Mouse (Mus musculus) testis, adult 2 months (tissue): ENCODE results near the gene Cabp1. TPM values are rescaled to one million over a fixed set of nuclear protein-coding genes. Genes with fewer than 3 reads are reported as not detected.

Experiments used
- H3K27ac ChIP-seq: fragments of 200-500 bp; 2 replicates; pipeline ENCODE4 v1.5.1; 2012; ENCODE audit warnings: low read depth, low read length; ENCODE audit not compliant: control insufficient read depth, insufficient read depth
- H3K27me3 ChIP-seq: fragments of 200-500 bp; 2 replicates; pipeline ENCODE4 v1.6.1; 2012; ENCODE audit warnings: mild to moderate bottlenecking, low read length, moderate library complexity; ENCODE audit not compliant: control insufficient read depth, insufficient read depth
- H3K36me3 ChIP-seq: fragments of 200-500 bp; 2 replicates; pipeline ENCODE4 v1.6.1; 2012; ENCODE audit warnings: mild to moderate bottlenecking, low read length; ENCODE audit not compliant: control insufficient read depth, insufficient read depth
- H3K4me1 ChIP-seq: fragments of 200-500 bp; 2 replicates; pipeline ENCODE4 v1.6.1; 2012; ENCODE audit warnings: low read length; ENCODE audit not compliant: control insufficient read depth, insufficient read depth
- H3K4me3 ChIP-seq: fragments of 200-500 bp; 2 replicates; pipeline ENCODE4 v1.5.1; 2012; ENCODE audit warnings: low read depth, mild to moderate bottlenecking, low read length, moderate library complexity, mixed read lengths; ENCODE audit not compliant: control insufficient read depth
- CTCF ChIP-seq: fragments of 200-500 bp; IDR thresholded peaks from 2 replicates; pipeline ENCODE4 v1.5.1; 2012; ENCODE audit warnings: low read depth, mild to moderate bottlenecking, inconsistent platforms, low read length, moderate library complexity; ENCODE audit not compliant: control insufficient read depth, insufficient read depth, insufficient replicate concordance
- POLR2A ChIP-seq: fragments of 200-500 bp; IDR thresholded peaks from 2 replicates; pipeline ENCODE4 v1.6.1; 2012; ENCODE audit warnings: low read depth, mild to moderate bottlenecking, inconsistent platforms, low read length, moderate library complexity; ENCODE audit not compliant: control insufficient read depth
- polyA plus RNA-seq: library from polyadenylated mRNA; depleted of rRNA; stranded (reverse); fragments of >200 nt; gene quantifications from 2 replicates; pipeline ENCODE4 v1.2.3, GENCODE M21; 2012

The Cabp1 gene
- polyA plus RNA-seq, 1 experiment = 9.1 TPM

DNA sequence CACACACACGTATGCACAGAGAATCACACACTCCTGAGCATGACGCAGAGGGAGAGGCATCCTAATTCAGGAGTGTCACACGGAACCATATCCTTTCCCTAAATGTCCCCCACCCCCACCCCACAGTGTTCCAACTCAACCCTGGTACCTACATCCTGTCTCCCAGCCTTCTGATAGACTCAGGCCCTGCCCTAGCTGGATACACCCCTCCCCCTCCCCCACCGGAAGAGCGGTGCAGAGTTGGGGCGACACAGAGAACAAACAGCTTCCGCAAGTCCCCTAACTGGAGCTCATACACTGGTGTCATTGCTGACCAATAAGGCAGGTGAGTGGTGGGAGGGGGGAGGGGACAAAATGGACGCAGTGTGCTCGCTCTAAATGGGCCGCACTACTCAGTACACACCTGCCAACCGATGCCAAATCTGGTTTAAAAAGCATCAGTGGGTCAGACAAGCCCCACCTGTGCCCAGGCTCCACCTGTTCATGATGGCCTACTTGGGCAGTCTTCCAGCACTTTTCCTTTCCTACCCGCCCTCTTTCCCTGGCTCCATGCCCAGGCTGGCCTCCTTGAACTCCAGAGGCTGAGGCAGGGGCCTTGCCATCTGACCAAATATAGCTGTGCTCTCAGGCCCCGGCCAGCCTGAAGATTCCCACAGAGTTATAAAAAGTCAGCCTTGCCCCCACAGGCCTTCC is 12.8 kb downstream of the Cabp1 start:
- H3K36me3 ChIP-seq = no peaks in the 10 kb centered on the region
- no peak overlapping the region for H3K27ac ChIP-seq
- H3K4me1 ChIP-seq = peaks cover 42% of the 10 kb centered on the region
- TF ChIP-seq CTCF (no peak), POLR2A (no peak)
- H3K27me3 ChIP-seq = no peaks in the 10 kb centered on the region
- no peak overlapping the region for H3K4me3 ChIP-seq

DNA sequence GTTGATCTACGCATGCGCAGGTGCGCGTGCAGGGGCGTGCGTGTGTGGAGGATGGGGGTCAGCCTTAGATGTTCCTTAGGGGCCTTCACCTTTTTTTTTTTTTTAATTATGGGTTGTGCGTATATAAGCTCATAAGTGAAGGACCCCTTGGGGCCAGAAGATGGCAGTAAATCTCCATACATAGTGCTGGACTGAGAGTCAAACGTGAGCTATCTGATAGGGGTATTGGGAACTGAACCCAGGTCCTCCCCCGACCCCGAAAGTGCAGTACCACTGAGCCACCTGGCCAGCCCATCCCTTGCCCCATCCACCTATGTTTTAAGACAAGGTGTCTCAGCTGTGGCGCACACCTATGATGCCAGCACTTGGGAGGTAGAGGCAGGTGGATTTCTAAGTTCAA is 14.6 kb downstream of the Cabp1 start:
- Histone ChIP-seq H3K27ac (no peak overlapping the region), H3K27me3 (no peaks in the 10 kb centered on the region), H3K4me3 (no peak overlapping the region), H3K4me1 (peaks cover 37% of the 10 kb centered on the region), H3K36me3 (no peaks in the 10 kb centered on the region)
- TF ChIP-seq CTCF = no peak
- no peak for TF ChIP-seq POLR2A

DNA sequence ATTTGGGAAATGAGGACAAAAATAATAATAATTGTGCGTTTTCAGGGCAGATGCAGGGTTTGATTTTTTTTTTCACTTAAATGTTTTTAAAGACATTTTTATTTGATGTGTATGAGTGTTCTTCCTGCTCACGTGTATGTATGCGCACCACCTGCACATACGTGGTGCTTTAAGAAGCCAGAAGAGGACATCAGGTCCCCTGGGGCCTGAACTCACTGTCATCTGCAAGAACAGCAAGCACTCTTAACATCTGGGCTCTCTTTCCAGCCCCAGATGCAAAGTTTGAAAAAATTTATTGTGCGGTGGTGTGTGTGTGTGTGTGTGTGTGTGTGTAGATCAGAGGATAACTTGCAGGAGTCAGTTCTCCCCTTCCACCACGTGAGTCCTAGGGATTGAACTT is 16.3 kb downstream of the Cabp1 start:
- Histone ChIP-seq H3K27ac (no peak overlapping the region), H3K27me3 (no peaks in the 10 kb centered on the region), H3K4me1 (peaks cover 26% of the 10 kb centered on the region), H3K36me3 (no peaks in the 10 kb centered on the region), H3K4me3 (no peak overlapping the region)
- no peak for TF ChIP-seq POLR2A
- TF ChIP-seq CTCF = no peak

DNA sequence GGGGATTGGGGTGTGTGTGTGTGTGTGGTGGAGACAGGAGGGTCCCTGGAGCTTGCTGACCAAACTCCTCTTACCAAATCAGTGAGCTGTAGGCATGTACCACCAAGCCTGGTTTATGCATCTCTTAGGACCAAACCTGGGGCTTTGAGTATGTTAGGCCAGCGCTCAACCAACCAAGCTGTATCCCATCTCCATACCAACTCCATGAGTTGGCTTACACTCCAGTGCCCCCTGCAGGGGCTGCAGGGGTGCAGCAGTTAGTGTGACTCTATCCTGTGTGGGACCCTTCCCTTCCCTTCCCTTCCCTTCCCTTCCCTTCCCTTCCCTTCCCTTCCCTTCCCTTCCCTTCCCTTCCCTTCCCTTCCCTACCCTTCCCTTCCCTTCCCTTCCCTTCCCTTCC is 19.6 kb downstream of the Cabp1 start:
- Histone ChIP-seq H3K4me3 (no peak overlapping the region), H3K36me3 (no peaks in the 10 kb centered on the region), H3K27me3 (no peaks in the 10 kb centered on the region), H3K4me1 (peaks cover 12% of the 10 kb centered on the region), H3K27ac (no peak overlapping the region)
- TF ChIP-seq CTCF (peak; percentile 15; the same call in 1 of the 2 replicates), POLR2A (no peak)

DNA sequence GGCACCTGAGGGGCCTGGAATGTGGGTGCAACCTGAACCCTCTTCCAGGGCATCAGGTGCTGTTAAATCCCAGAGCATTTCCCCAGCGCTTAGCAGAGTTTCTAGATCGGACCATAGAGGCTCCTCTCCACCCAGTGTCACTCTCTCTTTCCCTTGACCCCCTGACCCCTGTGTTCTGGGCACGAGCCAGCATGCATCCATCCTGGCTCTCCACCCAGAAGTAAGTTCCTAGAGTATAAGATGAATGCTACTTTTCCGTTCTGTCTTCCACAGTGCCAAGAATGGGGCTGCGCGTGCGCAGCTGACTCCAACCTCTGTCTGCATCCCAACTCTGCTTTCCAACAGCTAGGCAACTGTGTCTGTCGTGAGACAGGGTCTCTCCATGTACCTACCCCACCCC is 24.0 kb downstream of the Cabp1 start:
- Histone ChIP-seq H3K27me3 (no peaks in the 10 kb centered on the region), H3K27ac (no peak overlapping the region)
- no peak for TF ChIP-seq CTCF

DNA sequence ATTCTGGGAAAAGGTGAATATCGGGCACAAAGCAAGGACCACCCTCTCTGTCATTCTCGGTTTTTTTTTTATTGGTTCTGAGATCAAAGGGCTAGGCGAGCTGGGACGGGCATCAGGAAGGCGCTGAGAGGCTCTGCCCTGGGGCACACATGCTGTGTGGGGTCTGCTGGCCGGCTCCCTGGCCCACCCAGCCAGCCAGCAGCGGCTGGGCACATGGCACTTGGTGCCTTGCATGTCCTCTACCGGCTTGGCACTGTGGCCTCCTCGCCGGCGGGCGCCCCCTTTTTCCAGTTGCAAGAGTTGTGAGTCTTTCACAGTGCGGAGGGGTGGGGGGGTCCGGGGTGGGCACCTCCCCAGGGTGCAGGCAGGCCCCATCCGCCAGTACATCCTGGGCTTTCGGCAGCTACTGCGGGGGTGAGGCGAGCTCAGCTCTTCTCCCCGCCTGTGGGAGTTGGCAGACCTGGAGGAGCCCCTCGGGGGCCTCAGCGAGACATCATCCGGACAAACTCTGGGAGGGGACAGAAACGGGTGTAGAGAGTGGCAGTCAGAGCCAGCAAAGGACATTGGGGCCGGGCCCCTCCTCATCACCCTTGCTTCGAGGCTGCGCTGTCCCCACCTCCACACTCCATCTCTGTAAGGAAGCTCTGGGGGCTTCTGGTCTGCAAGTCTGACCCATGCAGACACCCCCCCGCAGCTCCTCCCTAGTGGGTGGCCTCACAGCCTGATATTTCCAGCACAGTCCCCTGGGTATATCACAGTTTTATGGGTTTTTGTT is 25.4 kb downstream of the Cabp1 start:
- H3K4me1 ChIP-seq = peaks cover 22% of the 10 kb centered on the region
- no peaks in the 10 kb centered on the region for H3K27me3 ChIP-seq
- no peak overlapping the region for H3K4me3 ChIP-seq
- no peak for TF ChIP-seq POLR2A
- H3K27ac ChIP-seq = no peak overlapping the region
- no peaks in the 10 kb centered on the region for H3K36me3 ChIP-seq

More for the DNA sequence above, 24.0 kb downstream of the Cabp1 start:
- Histone ChIP-seq H3K36me3 (no peaks in the 10 kb centered on the region), H3K4me1 (peaks cover 22% of the 10 kb centered on the region), H3K4me3 (no peak overlapping the region)

DNA sequence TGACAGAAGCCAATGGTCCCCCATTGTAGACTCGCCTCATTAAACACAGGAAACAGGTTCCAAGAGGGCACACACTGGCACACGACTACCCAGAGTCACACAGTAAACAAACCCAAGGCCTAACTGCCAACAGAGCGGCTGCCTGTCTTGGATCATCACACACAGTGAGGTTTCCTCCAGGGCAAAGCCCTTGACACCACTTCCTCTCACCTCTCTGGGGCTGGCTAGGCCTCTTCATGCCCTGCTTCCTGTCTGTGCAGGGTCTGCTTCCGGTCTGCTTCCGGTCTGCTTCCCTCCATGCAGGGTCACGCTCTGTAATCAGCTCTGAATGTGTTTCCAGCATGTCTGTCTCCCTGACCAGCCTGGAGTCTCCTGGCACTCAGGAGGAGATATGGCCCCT is 26.8 kb downstream of the Cabp1 start:
- H3K27me3 ChIP-seq = no peaks in the 10 kb centered on the region
- no peaks in the 10 kb centered on the region for H3K36me3 ChIP-seq
- no peak overlapping the region for H3K4me3 ChIP-seq
- H3K27ac ChIP-seq = no peak overlapping the region
- TF ChIP-seq CTCF = no peak
- TF ChIP-seq POLR2A = 0 out of 2 replicates have a peak, but pooled peaks have one; percentile 12
- H3K4me1 ChIP-seq = peaks cover 19% of the 10 kb centered on the region

DNA sequence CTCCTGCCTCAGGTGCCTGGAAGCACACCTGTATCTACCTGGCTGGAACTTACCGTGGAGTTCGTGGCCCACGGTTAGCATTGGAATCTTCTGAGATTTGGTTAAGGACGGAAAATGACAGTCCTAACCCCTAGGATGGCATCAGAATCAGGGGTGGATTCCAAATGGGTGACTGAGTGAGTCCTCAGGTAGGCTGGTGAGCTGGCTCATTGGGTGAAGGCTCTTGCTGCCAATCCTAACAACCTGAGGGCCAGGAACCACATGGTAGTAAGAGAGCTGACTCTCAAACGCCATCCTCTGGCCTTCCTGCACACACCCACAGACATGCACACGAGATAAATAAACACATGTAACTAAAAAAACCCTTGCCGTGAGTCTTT is 27.4 kb downstream of the Cabp1 start:
- H3K4me1 ChIP-seq = peaks cover 19% of the 10 kb centered on the region
- H3K27ac ChIP-seq = peak overlapping the region; percentile 58
- H3K36me3 ChIP-seq = no peaks in the 10 kb centered on the region
- TF ChIP-seq CTCF (no peak), POLR2A (no peak)
- no peaks in the 10 kb centered on the region for H3K27me3 ChIP-seq
- H3K4me3 ChIP-seq = no peak overlapping the region
